Mouse (Mus musculus) MEL (cell line): ENCODE measurements at regions not wholly inside any gene's neighbourhood (a gene's known extent, or its start where the extent isn't known, plus 50 kb on each side); places are given as distances from the start of the nearest gene placed in this dataset.

Source experiments
- DNase-seq: peaks from one replicate; pipeline ENCODE4 v3.0.0; 2011; ENCODE audit warnings: low read depth, low spot score
- H3K27ac ChIP-seq: 2 replicates; pipeline ENCODE4 v1.5.1; 2012; ENCODE audit warnings: low read depth, mild to moderate bottlenecking, control low read depth, low read length, moderate library complexity; ENCODE audit not compliant: control insufficient read depth
- H3K27me3 ChIP-seq, 2 experiments: fragments of 150-350 bp in 1 of 2; sonication (generic) in 1 of 2; 2 replicates each; pipeline ENCODE4 v1.6.1; 2012; ENCODE audit warnings: low read length in 2 of 2, mild to moderate bottlenecking in 2 of 2, improper control_type of control experiment in 1 of 2, moderate library complexity in 1 of 2; ENCODE audit not compliant: insufficient read depth in 2 of 2, control insufficient read depth in 1 of 2
- H3K36me3 ChIP-seq, 2 experiments: 2 replicates each; pipeline ENCODE4 v1.6.1; 2012 to 2014; ENCODE audit warnings: low read length in 2 of 2, improper control_type of control experiment in 1 of 2, inconsistent platforms in 1 of 2, mild to moderate bottlenecking in 1 of 2; ENCODE audit not compliant: insufficient read depth in 2 of 2, control insufficient read depth in 1 of 2
- H3K4me1 ChIP-seq, 2 experiments: fragments of 150-350 bp in 1 of 2; sonication (generic) in 1 of 2; 2 replicates each; pipeline ENCODE4 v1.6.1; 2012; ENCODE audit warnings: low read length in 2 of 2, improper control_type of control experiment in 1 of 2, mild to moderate bottlenecking in 1 of 2; ENCODE audit not compliant: insufficient read depth in 2 of 2, control insufficient read depth in 1 of 2
- H3K4me3 ChIP-seq, 2 experiments: fragments of 150-350 bp in 1 of 2; sonication (generic) in 1 of 2; 2 replicates each; pipeline ENCODE4 v1.5.1; 2012; ENCODE audit warnings: low read depth in 2 of 2, low read length in 2 of 2, mild to moderate bottlenecking in 2 of 2, moderate library complexity in 2 of 2, control low read depth in 1 of 2, improper control_type of control experiment in 1 of 2; ENCODE audit not compliant: control insufficient read depth in 1 of 2, insufficient read depth in 1 of 2
- H3K79me2 ChIP-seq: 2 replicates; pipeline ENCODE4 v1.6.1; 2012; ENCODE audit warnings: mild to moderate bottlenecking, low read length, moderate library complexity; ENCODE audit not compliant: control insufficient read depth, poor library complexity, insufficient read depth
- H3K9ac ChIP-seq: 2 replicates; pipeline ENCODE4 v1.6.1; 2012; ENCODE audit warnings: low read depth, mild to moderate bottlenecking, control low read depth, low read length, moderate library complexity; ENCODE audit not compliant: control insufficient read depth, poor library complexity, severe bottlenecking
- H3K9me3 ChIP-seq: fragments of 150-350 bp; sonication (generic); replicated peaks from 2 replicates; pipeline ENCODE4 v1.6.1; 2012; ENCODE audit warnings: mild to moderate bottlenecking, low read length, improper control_type of control experiment, moderate library complexity; ENCODE audit not compliant: insufficient read depth
- CHD1 ChIP-seq: IDR thresholded peaks from 2 replicates; pipeline ENCODE4 v1.6.1; 2012; ENCODE audit warnings: low read depth, mild to moderate bottlenecking, inconsistent platforms, low read length, improper control_type of control experiment
- E2F4 ChIP-seq: IDR thresholded peaks from 2 replicates; pipeline ENCODE4 v1.6.1; 2011; ENCODE audit warnings: low read depth, low read length, improper control_type of control experiment, borderline replicate concordance
- ELF1 ChIP-seq: IDR thresholded peaks from 2 replicates; pipeline ENCODE4 v1.6.1; 2014; ENCODE audit warnings: low read depth, mild to moderate bottlenecking, inconsistent platforms, low read length, improper control_type of control experiment, moderate library complexity
- JUND ChIP-seq: IDR thresholded peaks from 2 replicates; pipeline ENCODE4 v1.6.1; 2011; ENCODE audit warnings: low read depth, mild to moderate bottlenecking, improper control_type of control experiment, low read length
- KAT2A ChIP-seq: conservative IDR thresholded peaks from 2 replicates; pipeline ENCODE4 v1.6.1; 2012; ENCODE audit warnings: low read depth, low read length, improper control_type of control experiment, inconsistent platforms
- MAFK ChIP-seq: IDR thresholded peaks from 2 replicates; pipeline ENCODE4 v1.6.1; 2011; ENCODE audit warnings: low read depth, mild to moderate bottlenecking, low read length, improper control_type of control experiment, borderline replicate concordance
- MEF2A ChIP-seq: IDR thresholded peaks from 2 replicates; pipeline ENCODE4 v1.6.1; 2014; ENCODE audit warnings: low read depth, mild to moderate bottlenecking, inconsistent platforms, low read length, improper control_type of control experiment; ENCODE audit not compliant: poor library complexity, insufficient replicate concordance, severe bottlenecking; ENCODE audit errors: extremely low read depth
- MXI1 ChIP-seq: IDR thresholded peaks from 2 replicates; pipeline ENCODE4 v1.6.1; 2011; ENCODE audit warnings: mild to moderate bottlenecking, low read depth, low read length, improper control_type of control experiment
- MYC ChIP-seq: IDR thresholded peaks from 2 replicates; pipeline ENCODE4 v1.6.1; 2011; ENCODE audit warnings: low read depth, mild to moderate bottlenecking, low read length, improper control_type of control experiment, moderate library complexity
- NELFE ChIP-seq: IDR thresholded peaks from 2 replicates; pipeline ENCODE4 v1.6.1; 2011; ENCODE audit warnings: low read depth, low read length, improper control_type of control experiment
- NRF1 ChIP-seq: IDR thresholded peaks from 2 replicates; pipeline ENCODE4 v1.6.1; 2014; ENCODE audit warnings: low read depth, mild to moderate bottlenecking, inconsistent platforms, low read length, improper control_type of control experiment, moderate library complexity; ENCODE audit not compliant: poor library complexity, insufficient read depth, severe bottlenecking
- POLR2AphosphoS2 ChIP-seq: IDR thresholded peaks from 2 replicates; pipeline ENCODE4 v1.6.1; 2011; ENCODE audit warnings: low read length, improper control_type of control experiment
- POLR2AphosphoS5 ChIP-seq: IDR thresholded peaks from 2 replicates; pipeline ENCODE4 v1.6.1; 2012; ENCODE audit warnings: low read depth, borderline replicate concordance, mild to moderate bottlenecking, inconsistent platforms, low read length, moderate library complexity, mixed read lengths
- RAD21 ChIP-seq: IDR thresholded peaks from 2 replicates; pipeline ENCODE4 v1.6.1; 2011; ENCODE audit warnings: mild to moderate bottlenecking, low read depth, low read length, improper control_type of control experiment
- SIN3A ChIP-seq: IDR thresholded peaks from 2 replicates; pipeline ENCODE4 v1.6.1; 2012; ENCODE audit warnings: low read length, improper control_type of control experiment, inconsistent platforms
- SMC3 ChIP-seq: IDR thresholded peaks from 2 replicates; pipeline ENCODE4 v1.6.1; 2011; ENCODE audit warnings: low read depth, low read length, improper control_type of control experiment
- TAL1 ChIP-seq: IDR thresholded peaks from 2 replicates; pipeline ENCODE4 v1.6.1; 2012; ENCODE audit warnings: mild to moderate bottlenecking, inconsistent platforms, low read length, moderate library complexity, mixed read lengths
- TBP ChIP-seq: IDR thresholded peaks from 2 replicates; pipeline ENCODE4 v1.8.0; 2011; ENCODE audit warnings: low read depth, low read length, improper control_type of control experiment
- TCF12 ChIP-seq: IDR thresholded peaks from 2 replicates; pipeline ENCODE4 v1.6.1; 2014; ENCODE audit warnings: low read depth, mild to moderate bottlenecking, inconsistent platforms, low read length, improper control_type of control experiment, moderate library complexity
- USF1 ChIP-seq: IDR thresholded peaks from 2 replicates; pipeline ENCODE4 v1.6.1; 2014; ENCODE audit warnings: low read depth, mild to moderate bottlenecking, inconsistent platforms, low read length, improper control_type of control experiment, moderate library complexity
- ZC3H11A ChIP-seq: IDR thresholded peaks from 2 replicates; pipeline ENCODE4 v1.6.1; 2012; ENCODE audit warnings: low read depth, mild to moderate bottlenecking, inconsistent platforms, low read length, improper control_type of control experiment
- ZMIZ1 ChIP-seq: IDR thresholded peaks from 2 replicates; pipeline ENCODE4 v1.6.1; 2012; ENCODE audit warnings: low read depth, mild to moderate bottlenecking, inconsistent platforms, low read length, improper control_type of control experiment, moderate library complexity

GRCm38 (mm10) chr9:63890717-63891116, 131.1 kb downstream of the Smad6 start:
- H3K9ac ChIP-seq, result no peak overlapping the region
- H3K4me3 ChIP-seq, result no peak overlapping the region
- no peaks in the 10 kb centered on the region; a peak in 1 of 4 replicates for H3K27me3 ChIP-seq
- no peaks in the 10 kb centered on the region for H3K4me1 ChIP-seq
- TF ChIP-seq KAT2A (no peak), TAL1 (no peak), POLR2AphosphoS5 (no peak), MAFK (no peak), TBP (no peak), SIN3A (no peak), NRF1 (no peak), MXI1 (no peak), NELFE (no peak), ELF1 (no peak), USF1 (no peak), JUND (no peak), MEF2A (no peak), MYC (no peak), SMC3 (no peak), TCF12 (no peak), ZMIZ1 (no peak)
- no peak overlapping the region for H3K27ac ChIP-seq
- no peak for DNase-seq
- H3K79me2 ChIP-seq, result no peaks in the 10 kb centered on the region
- no peaks in the 10 kb centered on the region for H3K9me3 ChIP-seq
- no peaks in the 10 kb centered on the region for H3K36me3 ChIP-seq

- no peak for DNase-seq
- no peak overlapping the region for H3K9ac ChIP-seq
- TF ChIP-seq CHD1 (no peak), RAD21 (no peak), ZMIZ1 (no peak), MEF2A (no peak), E2F4 (no peak), SMC3 (no peak), USF1 (no peak), TAL1 (no peak), MYC (no peak), POLR2AphosphoS2 (no peak), ZC3H11A (no peak), SIN3A (no peak)
- no peaks in the 10 kb centered on the region for H3K4me1 ChIP-seq
- no peak overlapping the region for H3K4me3 ChIP-seq
- no peak overlapping the region for H3K27ac ChIP-seq
- H3K27me3 ChIP-seq, result no peaks in the 10 kb centered on the region; a peak in 1 of 4 replicates
- H3K9me3 ChIP-seq, result no peaks in the 10 kb centered on the region
- H3K36me3 ChIP-seq, result no peaks in the 10 kb centered on the region
- no peaks in the 10 kb centered on the region for H3K79me2 ChIP-seq
Observed at GRCm38 (mm10) chr9:63889570-63889969, 131.8 kb upstream of the Smad3 start.
